Mouse (Mus musculus): ENCODE measurements around the gene Syap1.
"Not testable (repeated sequence)": the region's sequence is repeated elsewhere in the genome, so short reads cannot be mapped to it uniquely, and the experiment has no call there.

Syap1 gene

GRCm38 (mm10) chrX:162900938-162901337 is 12.7 kb upstream of the Syap1 start, which contains the start of gene Ctps2:
TSS of gene Ctps2 (plus strand) at chrX:162901238.
- H3K27me3 ChIP-seq (ENCODE audit: insufficient read depth, low read length): no peaks in the 10 kb centered on the region
- TF ChIP-seq CTCF (conservative IDR thresholded peaks at IDR 0.05; ENCODE audit: low read length) (no peak), POU5F1 (IDR thresholded peaks at IDR 0.05; ENCODE audit: borderline replicate concordance, low read length) (no peak), NANOG (IDR thresholded peaks at IDR 0.05; ENCODE audit: borderline replicate concordance, low read length) (no peak)
- peaks cover 13% of the 10 kb centered on the region for H3K4me1 ChIP-seq (replicated peaks; ENCODE audit: low read depth, low read length)
- no peaks in the 10 kb centered on the region for H3K36me3 ChIP-seq (ENCODE audit: insufficient read depth, low read length)
- H3K4me3 ChIP-seq (replicated peaks; ENCODE audit: low read length): peak within 1 kb of the TSS; percentile 84
- H3K9me3 ChIP-seq (ENCODE audit: low read length): no peaks in the 10 kb centered on the region

- peaks cover 36% of the 10 kb centered on the region for H3K4me1 ChIP-seq (replicated peaks; ENCODE audit: low read depth, low read length)
- H3K9me3 ChIP-seq (ENCODE audit: low read length); H3K36me3 ChIP-seq (ENCODE audit: insufficient read depth, low read length); H3K4me3 ChIP-seq (replicated peaks; ENCODE audit: low read length); H3K27me3 ChIP-seq (ENCODE audit: insufficient read depth, low read length): not testable (repeated sequence)
Measured at GRCm38 (mm10) chrX:162888575-162889223, 452 bp upstream of the Syap1 start.

- Histone ChIP-seq H3K36me3 (ENCODE audit: insufficient read depth, low read length) (peaks cover 40% of the 10 kb centered on the region), H3K4me3 (replicated peaks; ENCODE audit: low read length) (no peak overlapping the region), H3K9me3 (ENCODE audit: low read length) (no peaks in the 10 kb centered on the region), H3K4me1 (replicated peaks; ENCODE audit: low read depth, low read length) (no peaks in the 10 kb centered on the region), H3K27me3 (ENCODE audit: insufficient read depth, low read length) (no peaks in the 10 kb centered on the region)
- TF ChIP-seq CTCF (conservative IDR thresholded peaks at IDR 0.05; ENCODE audit: low read length) (no peak), POU5F1 (IDR thresholded peaks at IDR 0.05; ENCODE audit: borderline replicate concordance, low read length) (no peak), NANOG (IDR thresholded peaks at IDR 0.05; ENCODE audit: borderline replicate concordance, low read length) (no peak)
Measured at GRCm38 (mm10) chrX:162878236-162878635, 10.0 kb downstream of the Syap1 start.

- Histone ChIP-seq H3K4me1 (replicated peaks; ENCODE audit: low read depth, low read length) (no peaks in the 10 kb centered on the region), H3K4me3 (replicated peaks; ENCODE audit: low read length) (no peak overlapping the region), H3K27me3 (ENCODE audit: insufficient read depth, low read length) (no peaks in the 10 kb centered on the region), H3K9me3 (ENCODE audit: low read length) (no peaks in the 10 kb centered on the region), H3K36me3 (ENCODE audit: insufficient read depth, low read length) (peaks cover 51% of the 10 kb centered on the region)
- TF ChIP-seq NANOG (IDR thresholded peaks at IDR 0.05; ENCODE audit: borderline replicate concordance, low read length): no peak
Measured at GRCm38 (mm10) chrX:162873761-162874160, 14.5 kb downstream of the Syap1 start.

- H3K27me3 ChIP-seq (ENCODE audit: insufficient read depth, low read length): no peaks in the 10 kb centered on the region
- H3K9me3 ChIP-seq (ENCODE audit: low read length): no peaks in the 10 kb centered on the region
- no peak for TF ChIP-seq NANOG (IDR thresholded peaks at IDR 0.05; ENCODE audit: borderline replicate concordance, low read length)
- no peak for TF ChIP-seq POU5F1 (IDR thresholded peaks at IDR 0.05; ENCODE audit: borderline replicate concordance, low read length)
- TF ChIP-seq CTCF (conservative IDR thresholded peaks at IDR 0.05; ENCODE audit: low read length): peak; percentile 87
- H3K36me3 ChIP-seq (ENCODE audit: insufficient read depth, low read length): peaks cover 44% of the 10 kb centered on the region
- H3K4me1 ChIP-seq (replicated peaks; ENCODE audit: low read depth, low read length): no peaks in the 10 kb centered on the region
- no peak overlapping the region for H3K4me3 ChIP-seq (replicated peaks; ENCODE audit: low read length)
Measured at GRCm38 (mm10) chrX:162871734-162872517, 16.3 kb downstream of the Syap1 start.

GRCm38 (mm10) chrX:162868294-162868965 is 19.8 kb downstream of the Syap1 start:
- Histone ChIP-seq H3K4me3 (replicated peaks; ENCODE audit: low read length) (no peak overlapping the region), H3K27me3 (ENCODE audit: insufficient read depth, low read length) (no peaks in the 10 kb centered on the region)

GRCm38 (mm10) chrX:162848682-162849081 is 39.6 kb downstream of the Syap1 start:
- Histone ChIP-seq H3K9me3 (ENCODE audit: low read length) (no peaks in the 10 kb centered on the region), H3K4me1 (replicated peaks; ENCODE audit: low read depth, low read length) (peaks cover 17% of the 10 kb centered on the region; the same call in 1 of the 2 replicates), H3K36me3 (ENCODE audit: insufficient read depth, low read length) (no peaks in the 10 kb centered on the region), H3K27me3 (ENCODE audit: insufficient read depth, low read length) (no peaks in the 10 kb centered on the region), H3K4me3 (replicated peaks; ENCODE audit: low read length) (no peak overlapping the region)
- no peak for TF ChIP-seq POU5F1 (IDR thresholded peaks at IDR 0.05; ENCODE audit: borderline replicate concordance, low read length)
- TF ChIP-seq CTCF (conservative IDR thresholded peaks at IDR 0.05; ENCODE audit: low read length): no peak
- TF ChIP-seq NANOG (IDR thresholded peaks at IDR 0.05; ENCODE audit: borderline replicate concordance, low read length): no peak

More at GRCm38 (mm10) chrX:162868294-162868965, 19.8 kb downstream of the Syap1 start:
- Histone ChIP-seq H3K4me1 (replicated peaks; ENCODE audit: low read depth, low read length) (no peaks in the 10 kb centered on the region), H3K9me3 (ENCODE audit: low read length) (no peaks in the 10 kb centered on the region), H3K36me3 (ENCODE audit: insufficient read depth, low read length) (peaks cover 52% of the 10 kb centered on the region)
- no peak for TF ChIP-seq POU5F1 (IDR thresholded peaks at IDR 0.05; ENCODE audit: borderline replicate concordance, low read length)
- no peak for TF ChIP-seq NANOG (IDR thresholded peaks at IDR 0.05; ENCODE audit: borderline replicate concordance, low read length)
- no peak for TF ChIP-seq CTCF (conservative IDR thresholded peaks at IDR 0.05; ENCODE audit: low read length)

GRCm38 (mm10) chrX:162845531-162845930 is 42.7 kb downstream of the Syap1 start:
- peaks cover 17% of the 10 kb centered on the region; the same call in 1 of the 2 replicates for H3K4me1 ChIP-seq (replicated peaks; ENCODE audit: low read depth, low read length)
- TF ChIP-seq NANOG (IDR thresholded peaks at IDR 0.05; ENCODE audit: borderline replicate concordance, low read length): no peak
- TF ChIP-seq POU5F1 (IDR thresholded peaks at IDR 0.05; ENCODE audit: borderline replicate concordance, low read length): no peak
- no peak for TF ChIP-seq CTCF (conservative IDR thresholded peaks at IDR 0.05; ENCODE audit: low read length)
- no peak overlapping the region for H3K4me3 ChIP-seq (replicated peaks; ENCODE audit: low read length)
- no peaks in the 10 kb centered on the region for H3K36me3 ChIP-seq (ENCODE audit: insufficient read depth, low read length)
- no peaks in the 10 kb centered on the region for H3K27me3 ChIP-seq (ENCODE audit: insufficient read depth, low read length)
- peaks cover 24% of the 10 kb centered on the region for H3K9me3 ChIP-seq (ENCODE audit: low read length)

Data from E14TG2a.4 (cell line).